Mouse (Mus musculus) thymus, adult 2 months (tissue): ENCODE results near the gene Mtfmt. TPM values are rescaled to one million over a fixed set of nuclear protein-coding genes. Genes with fewer than 3 reads are reported as not detected.
A peak's percentile ranks its signal among the peaks of the same experiment; 100 is the strongest.

Experiments used
- DNase-seq: peaks from one replicate; pipeline ENCODE4 v3.0.0; 2021
- H3K27ac ChIP-seq: fragments of 200-500 bp; 2 replicates; pipeline ENCODE4 v1.5.1; 2012; ENCODE audit warnings: low read length, control low read depth; ENCODE audit not compliant: control insufficient read depth, insufficient read depth
- H3K27me3 ChIP-seq: fragments of 200-500 bp; 2 replicates; pipeline ENCODE4 v1.6.1; 2012; ENCODE audit warnings: mild to moderate bottlenecking, low read length, moderate library complexity, mixed read lengths; ENCODE audit not compliant: control insufficient read depth, insufficient read depth
- H3K36me3 ChIP-seq: fragments of 200-500 bp; 2 replicates; pipeline ENCODE4 v1.6.1; 2012; ENCODE audit warnings: mild to moderate bottlenecking, low read length, moderate library complexity; ENCODE audit not compliant: control insufficient read depth, insufficient read depth
- H3K4me1 ChIP-seq: fragments of 200-500 bp; replicated peaks from 2 replicates; pipeline ENCODE4 v1.6.1; 2012; ENCODE audit warnings: low read length; ENCODE audit not compliant: control insufficient read depth, insufficient read depth
- H3K4me3 ChIP-seq: fragments of 200-500 bp; 2 replicates; pipeline ENCODE4 v1.5.1; 2012; ENCODE audit warnings: mild to moderate bottlenecking, low read length, control low read depth, moderate library complexity; ENCODE audit not compliant: control insufficient read depth, insufficient read depth
- CTCF ChIP-seq: fragments of 200-500 bp; IDR thresholded peaks from 2 replicates; pipeline ENCODE4 v1.5.1; 2012; ENCODE audit warnings: mild to moderate bottlenecking, control low read depth, low read length, moderate library complexity, borderline replicate concordance; ENCODE audit not compliant: control insufficient read depth, poor library complexity, insufficient read depth; ENCODE audit errors: extremely low read depth
- POLR2A ChIP-seq: fragments of 200-500 bp; IDR thresholded peaks from 2 replicates; pipeline ENCODE4 v1.6.1; 2012; ENCODE audit warnings: mild to moderate bottlenecking, low read length, control low read depth, moderate library complexity; ENCODE audit not compliant: control insufficient read depth, poor library complexity, insufficient read depth; ENCODE audit errors: extremely low read depth
- WGBS: fragments of 180-500 bp; shearing (Covaris S2); methylation state at CpG from one replicate; pipeline ENCODE4 v1.1.7; 2018; 5-methylcytosine and 5-hydroxymethylcytosine counted together
- polyA plus RNA-seq: library from polyadenylated mRNA; depleted of rRNA; stranded (reverse); fragments of >200 nt; gene quantifications from 2 replicates; pipeline ENCODE4 v1.2.3, GENCODE M21; 2012

Gene Mtfmt
- polyA plus RNA-seq, 1 experiment = 18.4 TPM

DNA sequence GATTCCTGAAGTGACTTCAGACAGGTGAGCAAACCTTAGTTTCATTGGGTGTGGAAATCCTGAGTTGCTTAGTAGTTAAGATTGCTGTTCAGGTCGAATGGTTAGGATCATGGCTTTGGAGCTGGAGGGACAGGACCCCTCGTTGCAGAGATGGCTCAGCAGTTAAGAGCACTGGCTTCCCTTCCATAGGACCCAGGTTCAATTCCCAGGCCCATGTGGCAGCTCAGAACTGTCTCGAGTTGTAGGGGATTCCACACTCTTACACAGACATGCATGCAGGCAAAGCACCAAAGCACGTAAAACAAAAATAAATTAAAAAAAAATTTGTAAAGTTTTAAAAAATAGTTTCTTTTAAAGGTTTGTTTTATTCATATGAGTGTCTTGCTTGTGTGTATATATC lies 371 bp upstream of the Mtfmt start:
- DNase-seq = no peak
- Histone ChIP-seq H3K4me3 (no peak overlapping the region), H3K36me3 (peaks cover 5% of the 10 kb centered on the region), H3K27ac (no peak overlapping the region), H3K27me3 (no peaks in the 10 kb centered on the region), H3K4me1 (peaks cover 4% of the 10 kb centered on the region)
- TF ChIP-seq CTCF (no peak), POLR2A (no peak)
- 76% methylated on average over 4 of the region's 4 CpGs for WGBS

DNA sequence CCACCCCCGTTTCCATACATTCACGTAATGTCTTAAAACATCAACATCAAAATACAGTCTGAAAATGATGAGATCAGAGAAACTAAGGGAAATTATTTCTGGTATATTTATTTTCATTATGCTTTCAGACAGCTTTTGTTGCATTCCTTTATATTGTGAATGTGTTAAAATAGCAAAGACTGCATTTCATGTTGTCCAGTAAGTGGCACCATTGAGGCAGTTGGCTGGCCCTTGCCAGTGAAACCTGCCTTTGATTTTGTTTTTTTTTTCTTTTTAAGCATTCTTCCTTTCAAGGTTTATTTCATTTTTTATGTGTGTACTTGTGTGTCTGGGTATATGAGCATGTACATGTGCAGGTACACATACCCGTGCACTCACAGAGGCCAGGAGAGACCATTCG lies 9.1 kb downstream of the Mtfmt start:
- 98% methylated on average over 4 of the region's 4 CpGs for WGBS
- no peaks in the 10 kb centered on the region for H3K27me3 ChIP-seq
- no peak for TF ChIP-seq CTCF
- no peak for TF ChIP-seq POLR2A
- DNase-seq = no peak
- H3K4me1 ChIP-seq = no peaks in the 10 kb centered on the region
- H3K4me3 ChIP-seq = no peak overlapping the region
- H3K36me3 ChIP-seq = peaks cover 70% of the 10 kb centered on the region
- no peak overlapping the region for H3K27ac ChIP-seq

DNA sequence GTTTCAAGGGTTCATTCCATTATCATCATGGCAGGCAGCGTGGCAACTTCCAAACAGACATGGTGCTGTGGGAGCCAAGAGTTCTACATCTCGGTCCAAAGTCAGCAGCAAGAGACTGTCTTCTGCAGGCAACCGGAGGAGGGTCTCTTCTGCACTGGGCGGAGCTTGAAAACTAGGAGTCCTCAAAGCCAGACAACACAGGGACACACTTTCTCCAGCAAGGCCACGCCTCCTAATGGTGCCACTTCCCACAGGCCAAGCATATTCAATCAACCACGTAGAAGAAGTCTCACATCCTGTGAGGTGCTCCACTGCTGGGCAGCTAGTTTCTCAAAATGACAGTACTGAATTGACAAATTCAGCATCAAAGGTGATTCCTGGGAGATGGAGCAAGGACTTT lies 12.4 kb downstream of the Mtfmt start:
- Histone ChIP-seq H3K36me3 (peaks cover 65% of the 10 kb centered on the region), H3K4me1 (no peaks in the 10 kb centered on the region), H3K27ac (no peak overlapping the region), H3K27me3 (no peaks in the 10 kb centered on the region), H3K4me3 (no peak overlapping the region)
- 91% methylated on average over 6 of the region's 6 CpGs for whole genome bisulfite sequencing
- TF ChIP-seq POLR2A (no peak), CTCF (no peak)
- no peak for DNase-seq

DNA sequence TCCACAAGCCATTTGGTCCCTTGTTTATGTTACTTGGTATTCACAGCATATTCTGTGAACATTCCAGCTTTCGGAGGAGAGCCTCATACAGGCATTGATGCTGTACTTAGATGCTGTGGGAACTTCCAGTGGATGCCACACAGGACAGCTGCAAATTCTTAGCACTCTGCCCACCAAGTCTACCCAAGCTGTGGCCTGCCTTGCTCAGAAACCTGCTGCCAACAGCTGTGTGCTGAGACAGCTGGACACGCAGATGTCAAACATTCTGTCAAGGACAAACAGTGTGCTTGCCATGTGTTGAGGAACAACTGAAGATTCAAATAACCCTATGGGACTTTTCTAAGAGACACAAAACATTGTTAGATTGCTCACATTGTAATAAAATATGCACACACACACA lies 23.4 kb downstream of the Mtfmt start:
- Histone ChIP-seq H3K36me3 (no peaks in the 10 kb centered on the region), H3K4me1 (peaks cover 6% of the 10 kb centered on the region), H3K4me3 (no peak overlapping the region), H3K27me3 (no peaks in the 10 kb centered on the region), H3K27ac (no peak overlapping the region)
- no peak for DNase-seq
- TF ChIP-seq CTCF (no peak), POLR2A (no peak)
- 94% methylated on average over 2 of the region's 2 CpGs for WGBS

DNA sequence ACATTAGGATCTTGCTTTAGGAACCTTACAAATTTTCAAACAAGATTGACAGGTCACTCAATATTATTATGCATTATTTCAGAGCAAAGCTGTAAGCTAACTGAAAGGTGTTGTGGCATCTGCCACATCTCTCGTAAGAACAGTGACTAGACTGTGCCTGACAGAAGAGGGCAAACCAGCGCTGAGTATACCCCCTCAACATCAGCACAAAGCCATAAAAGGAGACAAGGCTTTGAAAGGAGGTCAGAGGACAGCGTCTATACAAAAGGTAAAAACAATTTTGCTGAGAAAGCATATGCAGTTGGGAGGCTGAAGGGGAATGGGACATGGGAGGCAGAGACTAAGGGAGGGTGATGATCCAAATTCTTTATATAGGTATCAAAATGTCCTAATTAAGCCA lies 24.6 kb downstream of the Mtfmt start:
- Histone ChIP-seq H3K27ac (no peak overlapping the region), H3K36me3 (no peaks in the 10 kb centered on the region), H3K4me1 (peaks cover 10% of the 10 kb centered on the region), H3K4me3 (no peak overlapping the region), H3K27me3 (no peaks in the 10 kb centered on the region)
- no peak for TF ChIP-seq POLR2A
- TF ChIP-seq CTCF = no peak
- WGBS = 86% methylated on average over 3 of the region's 3 CpGs
- no peak for DNase-seq

DNA sequence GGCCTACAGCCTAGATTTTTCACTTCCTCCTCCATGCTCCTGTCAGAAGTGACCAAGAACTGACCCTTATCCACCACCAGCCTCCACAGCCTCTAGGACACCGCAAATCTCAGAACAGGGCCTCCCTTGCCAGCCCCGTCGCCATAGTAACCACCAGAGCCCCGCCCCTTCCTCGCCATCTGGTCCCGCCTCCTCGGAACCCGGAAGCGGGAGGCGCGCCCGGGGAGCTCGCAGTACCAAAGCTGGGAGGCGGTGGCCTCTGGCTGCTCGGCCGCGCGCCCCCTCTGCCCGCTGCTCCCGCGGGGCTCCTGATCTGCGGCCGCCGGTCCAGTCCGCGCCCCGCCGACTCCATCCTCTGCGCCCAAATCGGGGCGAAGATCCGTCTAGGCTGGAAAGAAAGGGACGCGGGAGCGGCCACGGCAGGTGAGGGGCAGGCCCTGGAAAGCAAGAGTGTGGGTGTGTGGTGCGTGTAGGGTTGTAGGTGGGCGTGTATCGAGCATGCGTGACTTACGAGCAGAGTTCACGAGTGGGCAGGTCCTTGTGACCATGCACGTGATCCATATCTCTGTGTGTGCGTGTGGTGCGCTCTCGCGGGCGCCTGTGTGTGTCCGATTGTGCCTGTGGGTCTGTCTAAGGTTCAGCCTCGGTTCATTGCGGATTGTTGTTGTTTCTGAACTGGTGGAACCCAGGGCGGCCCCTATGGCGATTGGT lies 25.3 kb downstream of the Mtfmt start, which contains the start of gene Spg21:
TSS of gene Spg21 (plus strand) at position 216 of the 711 bp plus-strand sequence.
- 0 out of 2 replicates have a peak, but pooled peaks have one; percentile 55 for TF ChIP-seq POLR2A
- 0 out of 2 replicates have a peak, but pooled peaks have one; percentile 49 for TF ChIP-seq CTCF
- under 1% methylated on average over 53 of the region's 53 CpGs for WGBS
- peak within 1 kb of the TSS; percentile 96 for H3K4me3 ChIP-seq
- peaks cover 10% of the 10 kb centered on the region for H3K4me1 ChIP-seq
- peaks cover 4% of the 10 kb centered on the region for H3K36me3 ChIP-seq
- DNase-seq = peak; percentile 97
- H3K27me3 ChIP-seq = no peaks in the 10 kb centered on the region
- H3K27ac ChIP-seq = no peak within 1 kb of the TSS
